Mouse (Mus musculus) liver, embryonic 14.5 days (tissue): ENCODE data around the gene Fdps. TPM values are rescaled to one million over a fixed set of nuclear protein-coding genes. Genes with fewer than 3 reads are reported as not detected.
A peak's percentile ranks its signal among the peaks of the same experiment; 100 is the strongest.

Experiments
- ATAC-seq: fragments of 200-750 bp; cut with Nextera tagmentation; 2 replicates; pipeline ENCODE4 v1.8.0; 2017; ENCODE audit warnings: moderate number of reproducible peaks, mild to moderate bottlenecking, moderate library complexity; ENCODE audit not compliant: insufficient read depth
- DNase-seq, 3 experiments: peaks; one replicate each; pipeline ENCODE4 v3.0.0-alpha.2; 2012 to 2013; ENCODE audit warnings: low read depth in 3 of 3, low spot score in 3 of 3
- H3K27ac ChIP-seq: fragments of 300-500 bp; sonication (generic); 2 replicates; pipeline ENCODE4 v1.5.1; 2014; ENCODE audit warnings: moderate library complexity, mild to moderate bottlenecking, control low read depth, inconsistent platforms
- H3K27me3 ChIP-seq: fragments of 300-500 bp; sonication (generic); 2 replicates; pipeline ENCODE4 v1.6.1; 2014; ENCODE audit warnings: mild to moderate bottlenecking, low read length, moderate library complexity; ENCODE audit not compliant: control insufficient read depth, insufficient read depth
- H3K36me3 ChIP-seq: fragments of 300-500 bp; sonication (generic); replicated peaks from 2 replicates; pipeline ENCODE4 v1.6.1; 2014; ENCODE audit warnings: low read depth; ENCODE audit not compliant: control insufficient read depth, insufficient read depth
- H3K4me1 ChIP-seq, 2 experiments: fragments of 200-500 bp in 1 of 2; fragments of 300-500 bp in 1 of 2; sonication (generic) in 1 of 2; replicated peaks; 2 replicates each; pipeline ENCODE4 v1.6.1; 2012 to 2014; ENCODE audit warnings: antibody characterized with exemption in 1 of 2, inconsistent platforms in 1 of 2, low read length in 1 of 2; ENCODE audit not compliant: control insufficient read depth in 2 of 2, insufficient read depth in 2 of 2
- H3K4me2 ChIP-seq: fragments of 300-500 bp; sonication (generic); 2 replicates; pipeline ENCODE4 v1.6.1; 2014; ENCODE audit warnings: low read depth, mild to moderate bottlenecking, control low read depth, moderate library complexity
- H3K4me3 ChIP-seq, 2 experiments: fragments of 200-500 bp in 1 of 2; fragments of 300-500 bp in 1 of 2; sonication (generic) in 1 of 2; 2 replicates each; pipeline ENCODE4 v1.5.1; 2012 to 2014; ENCODE audit warnings: low read depth in 2 of 2, low read length in 2 of 2, mild to moderate bottlenecking in 2 of 2, control low read depth in 1 of 2, inconsistent platforms in 1 of 2, moderate library complexity in 1 of 2; ENCODE audit not compliant: insufficient read depth in 1 of 2
- H3K9ac ChIP-seq: fragments of 300-500 bp; sonication (generic); replicated peaks from 2 replicates; pipeline ENCODE4 v1.6.1; 2014; ENCODE audit warnings: mild to moderate bottlenecking, control low read depth, moderate library complexity
- H3K9me3 ChIP-seq: fragments of 300-500 bp; sonication (generic); 2 replicates; pipeline ENCODE4 v1.6.1; 2016; ENCODE audit warnings: low read length, mixed read lengths; ENCODE audit not compliant: control insufficient read depth
- CTCF ChIP-seq: IDR thresholded peaks from 2 replicates; pipeline ENCODE4 v1.5.1; 2016; ENCODE audit warnings: antibody characterized with exemption, low read depth, control low read depth
- EP300 ChIP-seq: IDR thresholded peaks from 2 replicates; pipeline ENCODE4 v1.6.1; 2016; ENCODE audit warnings: antibody characterized with exemption, low read depth
- WGBS: fragments of 180-500 bp; shearing (Covaris S2); extraction: QIAGEN DNeasy Blood & Tissue Kit; methylation state at CpG from one replicate; pipeline ENCODE4 v1.1.7; 2014; ENCODE audit not compliant: insufficient replicate concordance; 5-methylcytosine and 5-hydroxymethylcytosine counted together
- polyA plus RNA-seq, 2 experiments: library from polyadenylated mRNA; depleted of rRNA in 1 of 2; stranded (reverse) in 1 of 2; unstranded in 1 of 2; fragments of >200 nt; fragmentation: Nextera tagmentation in 1 of 2; extraction: Ambion mirVana in 1 of 2; gene quantifications; 2 replicates each; pipeline versions ENCODE4 v1.2.1 to v1.2.3; 2012 to 2014

Gene Fdps
- polyA plus RNA-seq, 2 experiments, result 131 to 238 TPM

DNA sequence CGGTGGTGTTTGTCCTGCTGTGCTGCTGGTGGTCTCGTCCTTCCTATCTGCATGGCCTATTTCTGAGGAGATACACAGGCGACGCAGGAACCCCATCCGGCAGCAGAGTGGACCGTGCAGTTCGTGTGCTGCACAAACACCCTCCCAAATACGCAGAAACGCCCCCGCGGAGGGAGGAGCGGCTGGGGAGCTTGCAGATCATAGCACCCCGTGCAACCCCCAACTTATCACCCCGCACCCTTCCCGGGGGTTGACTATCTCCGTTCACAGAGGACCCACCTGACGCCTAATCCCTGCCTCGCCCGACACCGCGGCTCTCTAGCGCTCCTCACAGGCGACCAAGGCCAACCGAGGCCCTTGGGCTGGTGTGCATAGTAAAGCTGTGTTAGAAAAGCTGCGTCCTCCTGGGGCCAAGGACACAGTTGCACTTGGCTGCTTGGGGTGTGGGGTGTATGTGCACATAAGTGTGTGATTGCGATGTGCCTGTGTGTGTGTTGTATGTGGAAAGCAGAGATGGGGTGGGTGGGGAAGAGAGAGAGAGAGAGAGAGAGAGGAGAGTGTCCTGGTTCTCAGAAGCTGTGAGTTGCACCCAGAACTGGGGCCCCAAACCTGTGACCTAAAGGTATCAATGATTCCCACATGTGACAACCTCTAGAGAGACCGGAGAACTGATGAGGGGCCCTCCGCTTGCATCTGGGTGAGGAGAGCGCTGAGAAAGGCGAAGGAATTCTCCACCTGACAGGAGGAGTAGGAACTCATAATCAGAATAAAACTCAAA, 30.7 kb upstream of the Fdps start:
- no peaks in the 10 kb centered on the region for H3K27me3 ChIP-seq
- H3K4me1 ChIP-seq, result peaks cover 47 to 58% of the 10 kb centered on the region in 2 experiments
- peak overlapping the region; percentile 87 for H3K27ac ChIP-seq
- TF ChIP-seq EP300 (peak; percentile 92), CTCF (peak; percentile 93)
- H3K36me3 ChIP-seq, result peaks cover 3% of the 10 kb centered on the region
- H3K4me2 ChIP-seq, result peak overlapping the region; percentile 68
- ATAC-seq (peak; percentile 89), DNase-seq (peak; percentile 89 to 93 (median 89))
- WGBS, result 4% methylated on average over 30 of the region's 30 CpGs
- H3K9ac ChIP-seq, result peak overlapping the region; percentile 64
- H3K4me3 ChIP-seq, result peak overlapping the region; percentile 48 to 57
- no peaks in the 10 kb centered on the region for H3K9me3 ChIP-seq

DNA sequence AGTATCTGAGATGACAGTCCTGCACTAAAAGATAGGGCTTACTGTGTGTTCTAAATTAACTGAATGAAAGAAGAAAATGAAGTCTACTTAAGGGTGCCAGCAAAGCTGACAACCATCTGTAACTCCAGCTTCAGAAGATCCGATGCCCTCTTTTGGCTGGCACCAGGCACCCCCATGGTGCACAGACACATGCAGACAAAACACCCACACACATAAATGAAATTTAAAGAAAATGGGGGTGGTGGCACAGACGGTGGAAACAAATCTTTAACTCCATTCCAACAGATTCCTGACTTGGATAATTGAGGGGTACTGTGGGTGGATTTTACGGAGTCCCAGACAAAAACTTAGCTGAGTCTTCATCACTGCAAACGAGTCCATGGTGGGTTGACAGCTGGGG, 30.1 kb upstream of the Fdps start:
- H3K4me1 ChIP-seq, result peaks cover 47 to 60% of the 10 kb centered on the region in 2 experiments
- H3K27ac ChIP-seq, result peak overlapping the region; percentile 87
- no peaks in the 10 kb centered on the region for H3K27me3 ChIP-seq
- H3K36me3 ChIP-seq, result no peaks in the 10 kb centered on the region
- no peak for DNase-seq
- H3K9ac ChIP-seq, result peak overlapping the region; percentile 64
- TF ChIP-seq EP300, result no peak
- TF ChIP-seq CTCF, result no peak
- H3K9me3 ChIP-seq, result no peaks in the 10 kb centered on the region
- peak overlapping the region; percentile 43 to 48 for H3K4me3 ChIP-seq
- ATAC-seq, result no peak
- 24% methylated on average over 4 of the region's 4 CpGs for WGBS
- H3K4me2 ChIP-seq, result peak overlapping the region; percentile 68

DNA sequence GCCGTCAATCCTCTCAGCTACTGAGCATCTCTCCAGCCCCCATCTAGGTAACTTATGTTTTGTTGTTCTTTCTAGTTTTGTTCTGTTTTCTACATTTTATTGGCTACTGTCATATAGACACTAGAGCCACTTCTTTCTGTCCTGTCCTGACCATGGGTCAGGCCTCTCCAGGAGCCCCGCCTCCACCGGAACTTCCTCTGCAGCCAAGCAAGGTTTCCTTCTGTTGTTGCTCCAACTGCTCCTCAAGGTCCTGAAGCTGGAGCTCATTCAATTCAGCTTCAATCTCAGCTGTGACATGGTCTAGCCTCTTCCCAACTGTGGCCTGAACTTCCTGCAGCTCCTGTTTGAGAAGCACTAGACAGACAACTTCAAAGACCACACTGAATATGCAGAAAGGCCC, 28.1 kb upstream of the Fdps start:
- no peak overlapping the region for H3K4me3 ChIP-seq
- no peak for ATAC-seq
- DNase-seq, result no peak
- WGBS, result 73% methylated on average over 3 of the region's 3 CpGs
- peaks cover 42 to 49% of the 10 kb centered on the region in 2 experiments for H3K4me1 ChIP-seq
- no peak overlapping the region for H3K27ac ChIP-seq
- H3K27me3 ChIP-seq, result no peaks in the 10 kb centered on the region
- no peak overlapping the region for H3K4me2 ChIP-seq
- no peak overlapping the region for H3K9ac ChIP-seq
- TF ChIP-seq CTCF (no peak), EP300 (no peak)
- no peaks in the 10 kb centered on the region for H3K36me3 ChIP-seq
- H3K9me3 ChIP-seq, result no peaks in the 10 kb centered on the region

DNA sequence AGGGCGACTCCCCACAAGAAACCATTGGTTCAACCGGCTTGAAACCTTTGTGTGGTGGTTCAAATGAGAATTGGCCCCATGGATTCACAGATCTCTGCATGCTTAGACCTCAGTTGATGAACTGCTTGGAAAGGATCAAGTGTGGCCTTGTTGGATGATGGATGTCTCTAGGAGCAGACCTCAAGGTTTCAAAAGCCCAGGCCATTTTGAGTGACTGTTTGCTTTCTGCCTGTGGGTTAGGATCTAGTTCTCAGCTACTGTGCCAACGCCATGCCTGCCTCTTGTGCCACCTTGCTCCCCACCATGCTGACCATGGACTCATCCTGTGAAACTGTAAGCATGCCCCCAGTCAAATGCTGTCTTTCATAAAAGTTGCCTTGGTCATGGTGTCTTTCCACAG, 24.2 kb upstream of the Fdps start:
- no peak overlapping the region for H3K4me3 ChIP-seq
- ATAC-seq (no peak), DNase-seq (no peak)
- WGBS, result 79% methylated on average over 3 of the region's 3 CpGs
- H3K4me2 ChIP-seq, result no peak overlapping the region
- H3K4me1 ChIP-seq, result peaks cover 15 to 31% of the 10 kb centered on the region in 2 experiments
- H3K27ac ChIP-seq, result no peak overlapping the region
- TF ChIP-seq CTCF, result no peak
- no peak for TF ChIP-seq EP300
- H3K9ac ChIP-seq, result no peak overlapping the region
- H3K36me3 ChIP-seq, result no peaks in the 10 kb centered on the region
- no peaks in the 10 kb centered on the region for H3K9me3 ChIP-seq
- no peaks in the 10 kb centered on the region for H3K27me3 ChIP-seq

DNA sequence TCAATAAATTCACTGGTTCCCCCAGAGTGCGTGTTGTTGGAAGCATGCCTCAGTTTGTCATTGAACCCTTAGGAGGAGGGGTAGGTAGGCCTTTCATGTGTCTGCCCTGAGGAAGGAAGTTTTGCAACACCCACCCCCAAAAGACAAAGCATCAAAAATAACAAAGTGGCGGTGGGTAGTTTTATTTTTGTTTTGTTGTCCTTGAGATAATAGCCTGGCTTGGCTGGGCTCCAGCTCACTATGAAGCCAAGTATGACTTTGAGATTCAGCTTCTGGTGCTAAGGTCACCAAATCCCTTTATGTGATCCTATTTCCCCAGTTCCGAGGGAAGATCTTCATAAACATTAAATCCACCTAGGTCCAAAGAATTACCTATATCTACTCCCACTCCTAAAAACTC, 22.5 kb upstream of the Fdps start:
- TF ChIP-seq CTCF (no peak), EP300 (no peak)
- no peaks in the 10 kb centered on the region for H3K36me3 ChIP-seq
- no peak for DNase-seq

More for the DNA sequence above, 22.5 kb upstream of the Fdps start:
- H3K4me1 ChIP-seq, result peaks cover 14 to 31% of the 10 kb centered on the region in 2 experiments
- no peak overlapping the region for H3K27ac ChIP-seq
- no peaks in the 10 kb centered on the region for H3K27me3 ChIP-seq
- no peak overlapping the region for H3K4me2 ChIP-seq
- no peak overlapping the region; the same call in 1 of the 2 replicates for H3K9ac ChIP-seq
- H3K9me3 ChIP-seq, result no peaks in the 10 kb centered on the region
- no peak for ATAC-seq
- no peak overlapping the region for H3K4me3 ChIP-seq
- 58% methylated on average over 3 of the region's 3 CpGs for WGBS
